Mouse (Mus musculus) megakaryocyte, embryonic 14.5 days (primary cell): Measurements from ENCODE around the gene Zfp60. TPM values are rescaled to one million over a fixed set of nuclear protein-coding genes. Genes with fewer than 3 reads are reported as not detected.

Experiments
- H3K27me3 ChIP-seq: replicated peaks from 2 replicates; pipeline ENCODE3; 2012; ENCODE audit warnings: inconsistent platforms
- H3K36me3 ChIP-seq: replicated peaks from 2 replicates; pipeline ENCODE3; 2012; ENCODE audit warnings: low read length, inconsistent platforms, mixed read lengths
- H3K4me1 ChIP-seq: 2 replicates; pipeline ENCODE4 v1.6.1; 2012; ENCODE audit warnings: inconsistent platforms
- H3K4me3 ChIP-seq: replicated peaks from 2 replicates; pipeline ENCODE3; 2012; ENCODE audit warnings: moderate library complexity, mild to moderate bottlenecking, inconsistent platforms
- H3K9me3 ChIP-seq: 2 replicates; pipeline ENCODE4 v1.6.1; 2012; ENCODE audit warnings: inconsistent platforms
- FLI1 ChIP-seq: IDR thresholded peaks from 2 replicates; pipeline ENCODE4 v1.6.1; 2012; ENCODE audit warnings: low read length, inconsistent platforms, mixed read lengths
- GATA1 ChIP-seq: IDR thresholded peaks from 3 replicates; pipeline ENCODE4 v1.6.1; 2012; ENCODE audit warnings: mixed read lengths, low read length, inconsistent platforms, borderline replicate concordance
- polyA plus RNA-seq: library from polyadenylated mRNA; stranded (reverse); fragments of >175 nt; gene quantifications from 2 replicates; pipeline ENCODE4 v1.2.3, GENCODE M21; 2012; ENCODE audit warnings: low replicate concordance; ENCODE audit not compliant: insufficient read depth

Zfp60 gene
- polyA plus RNA-seq, 1 experiment = not detected

GRCm38 (mm10) chr7:27710402-27710801 is 20.8 kb upstream of the Zfp60 start:
- Histone ChIP-seq H3K4me3 (no peak overlapping the region), H3K9me3 (peaks cover 24% of the 10 kb centered on the region), H3K36me3 (no peaks in the 10 kb centered on the region), H3K27me3 (no peaks in the 10 kb centered on the region), H3K4me1 (no peaks in the 10 kb centered on the region)
- TF ChIP-seq FLI1 (no peak), GATA1 (no peak)

- Histone ChIP-seq H3K4me1 (peaks cover 9% of the 10 kb centered on the region; the same call in 1 of the 2 replicates), H3K9me3 (peaks cover 20% of the 10 kb centered on the region), H3K27me3 (no peaks in the 10 kb centered on the region), H3K4me3 (peak overlapping the region; percentile 18), H3K36me3 (no peaks in the 10 kb centered on the region)
- TF ChIP-seq GATA1 (no peak), FLI1 (no peak)
These were observed 9.2 kb upstream of the Zfp60 start for GRCm38 (mm10) chr7:27721951-27722350.

GRCm38 (mm10) chr7:27725566-27726538 is 5.3 kb upstream of the Zfp60 start:
- Histone ChIP-seq H3K9me3 (peaks cover 18% of the 10 kb centered on the region), H3K36me3 (no peaks in the 10 kb centered on the region), H3K4me1 (peaks cover 16% of the 10 kb centered on the region), H3K27me3 (no peaks in the 10 kb centered on the region), H3K4me3 (no peak overlapping the region)
- TF ChIP-seq GATA1 (no peak), FLI1 (no peak)

- TF ChIP-seq GATA1 = no peak
- no peak overlapping the region for H3K4me3 ChIP-seq
- peaks cover 14% of the 10 kb centered on the region for H3K9me3 ChIP-seq
- H3K27me3 ChIP-seq = no peaks in the 10 kb centered on the region
- no peaks in the 10 kb centered on the region for H3K36me3 ChIP-seq
- H3K4me1 ChIP-seq = peaks cover 29% of the 10 kb centered on the region
These were observed 3.7 kb upstream of the Zfp60 start for GRCm38 (mm10) chr7:27727471-27727870.

- Histone ChIP-seq H3K4me1 (peaks cover 39% of the 10 kb centered on the region), H3K9me3 (0 out of 2 replicates have a peak, but pooled peaks cover 5% of the 10 kb centered on the region), H3K27me3 (no peaks in the 10 kb centered on the region), H3K36me3 (peaks cover 2% of the 10 kb centered on the region), H3K4me3 (peak overlapping the region; percentile 100)
- TF ChIP-seq GATA1 (no peak), FLI1 (no peak)
These were observed 757 bp downstream of the Zfp60 start for GRCm38 (mm10) chr7:27731946-27732345.

GRCm38 (mm10) chr7:27732508-27732907 is 1.3 kb downstream of the Zfp60 start:
- 0 out of 2 replicates have a peak, but pooled peaks cover 5% of the 10 kb centered on the region for H3K9me3 ChIP-seq
- no peak overlapping the region for H3K4me3 ChIP-seq
- peaks cover 2% of the 10 kb centered on the region for H3K36me3 ChIP-seq
- H3K27me3 ChIP-seq = no peaks in the 10 kb centered on the region
- TF ChIP-seq FLI1 (no peak), GATA1 (no peak)
- H3K4me1 ChIP-seq = peaks cover 39% of the 10 kb centered on the region

GRCm38 (mm10) chr7:27735457-27735856 is 4.3 kb downstream of the Zfp60 start:
- peaks cover 32% of the 10 kb centered on the region for H3K4me1 ChIP-seq
- TF ChIP-seq FLI1 (no peak), GATA1 (no peak)
- H3K4me3 ChIP-seq = no peak overlapping the region
- peaks cover 27% of the 10 kb centered on the region for H3K36me3 ChIP-seq
- no peaks in the 10 kb centered on the region for H3K27me3 ChIP-seq
- H3K9me3 ChIP-seq = no peaks in the 10 kb centered on the region

- no peak for TF ChIP-seq GATA1
- no peak for TF ChIP-seq FLI1
These were observed 25.3 kb downstream of the Zfp60 start for GRCm38 (mm10) chr7:27756351-27757047.

GRCm38 (mm10) chr7:27757048-27757375 is 25.8 kb downstream of the Zfp60 start:
- H3K27me3 ChIP-seq = no peaks in the 10 kb centered on the region
- H3K4me3 ChIP-seq = no peak overlapping the region
- peaks cover 58% of the 10 kb centered on the region for H3K9me3 ChIP-seq
- no peaks in the 10 kb centered on the region for H3K36me3 ChIP-seq
- TF ChIP-seq FLI1 (no peak), GATA1 (no peak)
- no peaks in the 10 kb centered on the region for H3K4me1 ChIP-seq

More at GRCm38 (mm10) chr7:27756351-27757047, 25.3 kb downstream of the Zfp60 start:
- Histone ChIP-seq H3K36me3 (no peaks in the 10 kb centered on the region), H3K4me1 (no peaks in the 10 kb centered on the region), H3K27me3 (no peaks in the 10 kb centered on the region), H3K9me3 (peaks cover 60% of the 10 kb centered on the region), H3K4me3 (no peak overlapping the region)

- H3K27me3 ChIP-seq = no peaks in the 10 kb centered on the region
- no peaks in the 10 kb centered on the region for H3K36me3 ChIP-seq
- H3K4me1 ChIP-seq = no peaks in the 10 kb centered on the region; the same call in 1 of the 2 replicates
- TF ChIP-seq GATA1 (no peak), FLI1 (no peak)
- H3K4me3 ChIP-seq = no peak overlapping the region
- H3K9me3 ChIP-seq = 0 out of 2 replicates have a peak, but pooled peaks cover 3% of the 10 kb centered on the region
These were observed 34.1 kb downstream of the Zfp60 start for GRCm38 (mm10) chr7:27765176-27765886.
